Mouse (Mus musculus) hindbrain, embryonic 12.5 days (tissue): ENCODE measurements around the gene Tshz2. TPM values are rescaled to one million over a fixed set of nuclear protein-coding genes. Genes with fewer than 3 reads are reported as not detected.
"Not testable (repeated sequence)": the region's sequence is repeated elsewhere in the genome, so short reads cannot be mapped to it uniquely, and the experiment has no call there.

Experiments used
- ATAC-seq: fragments of 200-750 bp; cut with Nextera tagmentation; 2 replicates; pipeline ENCODE4 v1.8.0; 2017; ENCODE audit warnings: moderate TSS enrichment; ENCODE audit not compliant: low FRiP score
- H3K27ac ChIP-seq: fragments of 300-500 bp; sonication (generic); 2 replicates; pipeline ENCODE4 v1.5.1; 2016; ENCODE audit warnings: mild to moderate bottlenecking
- H3K27me3 ChIP-seq: fragments of 300-500 bp; sonication (generic); 2 replicates; pipeline ENCODE4 v1.6.1; 2016; ENCODE audit warnings: mild to moderate bottlenecking
- H3K36me3 ChIP-seq: fragments of 300-500 bp; sonication (generic); 2 replicates; pipeline ENCODE4 v1.6.1; 2016; ENCODE audit warnings: mild to moderate bottlenecking
- H3K4me1 ChIP-seq: fragments of 300-500 bp; sonication (generic); 2 replicates; pipeline ENCODE4 v1.6.1; 2016
- H3K4me2 ChIP-seq: fragments of 300-500 bp; sonication (generic); replicated peaks from 2 replicates; pipeline ENCODE4 v1.6.1; 2016; ENCODE audit warnings: mild to moderate bottlenecking
- H3K4me3 ChIP-seq: fragments of 300-500 bp; sonication (generic); 2 replicates; pipeline ENCODE4 v1.5.1; 2016; ENCODE audit warnings: mild to moderate bottlenecking
- H3K9ac ChIP-seq: fragments of 300-500 bp; sonication (generic); 2 replicates; pipeline ENCODE4 v1.6.1; 2016; ENCODE audit warnings: mild to moderate bottlenecking, moderate library complexity
- H3K9me3 ChIP-seq: fragments of 300-500 bp; sonication (generic); replicated peaks from 2 replicates; pipeline ENCODE4 v1.6.1; 2016; ENCODE audit warnings: mild to moderate bottlenecking
- WGBS: fragments of 180-500 bp; shearing (Covaris S2); methylation state at CpG from one replicate; pipeline ENCODE4 v1.1.7; 2016; 5-methylcytosine and 5-hydroxymethylcytosine counted together
- polyA plus RNA-seq: library from polyadenylated mRNA; unstranded; fragments of >200 nt; fragmentation: Nextera tagmentation; extraction: Ambion mirVana; gene quantifications from 2 replicates; pipeline ENCODE4 v1.2.1, GENCODE M21; 2016

Tshz2 gene
- polyA plus RNA-seq, 1 experiment from 2014 or later, result 19.3 TPM

GRCm38 (mm10) chr2:169834602-169835001, 201.8 kb downstream of the Tshz2 start:
- no peak overlapping the region for H3K4me2 ChIP-seq
- H3K27ac ChIP-seq, result no peak overlapping the region
- H3K4me3 ChIP-seq, result no peak overlapping the region
- H3K9me3 ChIP-seq, result no peaks in the 10 kb centered on the region
- 31% methylated on average over 7 of the region's 7 CpGs for WGBS
- H3K9ac ChIP-seq, result no peak overlapping the region
- peaks cover 23% of the 10 kb centered on the region for H3K4me1 ChIP-seq
- H3K36me3 ChIP-seq, result no peaks in the 10 kb centered on the region
- no peaks in the 10 kb centered on the region for H3K27me3 ChIP-seq
- no peak for ATAC-seq

GRCm38 (mm10) chr2:169837031-169837605, 204.3 kb downstream of the Tshz2 start:
- Histone ChIP-seq H3K36me3 (no peaks in the 10 kb centered on the region), H3K27ac (no peak overlapping the region), H3K4me2 (no peak overlapping the region), H3K27me3 (no peaks in the 10 kb centered on the region), H3K4me1 (peaks cover 23% of the 10 kb centered on the region), H3K9me3 (no peaks in the 10 kb centered on the region), H3K4me3 (no peak overlapping the region), H3K9ac (no peak overlapping the region)
- WGBS, result 91% methylated on average over 7 of the region's 7 CpGs
- no peak for ATAC-seq

DNA sequence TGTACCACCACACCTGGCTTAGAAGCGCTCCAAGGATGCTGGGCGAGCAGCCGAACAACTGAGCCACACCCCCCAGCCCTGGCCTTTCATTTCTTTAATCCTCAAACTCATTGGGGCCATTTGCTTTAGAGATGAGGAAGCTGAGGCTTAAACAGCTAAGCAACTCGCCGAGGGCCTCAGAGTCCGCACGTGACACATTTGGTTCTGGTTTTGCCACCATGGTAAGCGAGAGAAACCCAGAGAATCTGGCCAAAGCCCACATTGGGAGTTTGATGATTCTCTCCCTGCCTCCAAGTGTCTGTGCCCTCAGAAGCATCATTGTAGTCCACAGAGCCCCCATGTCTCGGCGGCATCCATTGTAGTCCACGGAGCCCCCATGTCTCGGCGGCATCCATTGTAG, 205.7 kb downstream of the Tshz2 start:
- Histone ChIP-seq H3K9me3 (no peaks in the 10 kb centered on the region), H3K4me1 (peaks cover 20% of the 10 kb centered on the region), H3K27me3 (no peaks in the 10 kb centered on the region), H3K9ac (no peak overlapping the region), H3K36me3 (no peaks in the 10 kb centered on the region), H3K27ac (no peak overlapping the region), H3K4me3 (no peak overlapping the region), H3K4me2 (no peak overlapping the region)
- 96% methylated on average over 13 of the region's 13 CpGs for WGBS
- no peak for ATAC-seq

DNA sequence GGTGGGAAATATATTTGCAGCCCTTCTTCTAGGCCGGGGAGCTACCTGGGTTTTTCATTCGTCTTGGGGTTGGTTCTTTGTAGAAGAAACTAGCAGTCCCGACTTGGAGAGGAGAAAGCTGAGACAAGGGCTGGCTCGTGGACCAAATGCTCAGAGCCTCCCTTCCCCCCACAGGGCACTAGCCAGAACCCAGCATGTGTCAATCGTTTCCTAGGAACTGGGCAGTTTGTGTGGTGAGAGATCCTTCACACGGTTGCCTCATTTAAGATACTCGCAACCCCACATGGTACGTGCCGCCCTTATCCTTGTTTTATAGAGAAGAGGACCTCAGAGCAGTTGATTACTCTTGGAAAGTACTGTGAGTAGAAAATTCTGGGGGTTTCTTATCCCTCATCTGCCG, 208.6 kb downstream of the Tshz2 start:
- Histone ChIP-seq H3K27ac (no peak overlapping the region), H3K4me2 (no peak overlapping the region), H3K9ac (no peak overlapping the region), H3K4me1 (peaks cover 3% of the 10 kb centered on the region; the same call in 1 of the 2 replicates), H3K36me3 (no peaks in the 10 kb centered on the region), H3K9me3 (no peaks in the 10 kb centered on the region), H3K4me3 (no peak overlapping the region), H3K27me3 (no peaks in the 10 kb centered on the region)
- 73% methylated on average over 10 of the region's 10 CpGs for WGBS
- ATAC-seq, result no peak

DNA sequence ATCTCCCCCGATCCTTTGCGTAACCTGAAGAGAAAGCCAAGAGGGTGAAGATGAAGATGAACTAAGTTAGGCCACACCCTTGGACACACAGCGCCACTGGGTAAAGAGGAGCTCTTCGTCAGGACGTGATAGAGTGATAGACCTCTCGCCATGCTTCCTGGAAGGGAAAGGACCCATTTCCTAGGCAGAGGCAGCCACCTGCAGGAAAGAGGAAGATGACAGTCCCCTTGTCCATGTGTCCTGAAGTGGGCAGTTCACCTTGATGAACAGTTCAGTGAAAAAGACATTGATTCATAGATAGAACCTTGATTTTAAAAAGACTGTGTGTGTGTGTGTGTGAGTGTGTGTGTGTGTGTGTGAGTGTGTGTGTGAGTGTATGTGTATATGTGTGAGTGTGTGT, 209.7 kb downstream of the Tshz2 start:
- WGBS, result 83% methylated on average over 6 of the region's 6 CpGs
- no peak for ATAC-seq
- peaks cover 3% of the 10 kb centered on the region; the same call in 1 of the 2 replicates for H3K4me1 ChIP-seq

DNA sequence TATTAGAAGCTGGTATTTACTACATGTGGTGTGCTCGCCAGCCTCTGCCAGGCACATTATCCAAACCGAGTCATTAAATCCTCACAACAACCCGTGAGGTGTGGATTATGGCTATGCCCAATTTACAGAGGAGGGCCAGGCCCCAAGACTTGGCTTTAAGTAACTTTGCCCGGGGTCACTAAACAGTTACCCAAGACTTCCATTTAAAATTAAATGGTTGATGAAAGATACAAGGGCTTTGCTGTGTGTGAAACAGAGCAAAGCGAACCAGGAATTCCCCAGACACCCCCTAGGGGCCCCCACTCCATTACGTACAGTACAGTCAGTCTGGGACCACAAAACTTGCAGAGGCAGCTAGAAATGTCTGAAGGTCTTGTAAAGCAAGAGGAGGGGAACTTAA, 210.7 kb downstream of the Tshz2 start:
- Histone ChIP-seq H3K4me2 (no peak overlapping the region), H3K9ac (no peak overlapping the region), H3K4me1 (peaks cover 3% of the 10 kb centered on the region; the same call in 1 of the 2 replicates), H3K4me3 (no peak overlapping the region), H3K9me3 (no peaks in the 10 kb centered on the region), H3K27me3 (no peaks in the 10 kb centered on the region), H3K27ac (no peak overlapping the region), H3K36me3 (no peaks in the 10 kb centered on the region)
- 65% methylated on average over 6 of the region's 6 CpGs for WGBS
- no peak for ATAC-seq

More for the DNA sequence above, 209.7 kb downstream of the Tshz2 start:
- H3K9me3 ChIP-seq, result no peaks in the 10 kb centered on the region
- no peaks in the 10 kb centered on the region for H3K27me3 ChIP-seq
- no peaks in the 10 kb centered on the region for H3K36me3 ChIP-seq
- no peak overlapping the region for H3K4me2 ChIP-seq
- no peak overlapping the region for H3K27ac ChIP-seq
- no peak overlapping the region for H3K9ac ChIP-seq
- no peak overlapping the region for H3K4me3 ChIP-seq

DNA sequence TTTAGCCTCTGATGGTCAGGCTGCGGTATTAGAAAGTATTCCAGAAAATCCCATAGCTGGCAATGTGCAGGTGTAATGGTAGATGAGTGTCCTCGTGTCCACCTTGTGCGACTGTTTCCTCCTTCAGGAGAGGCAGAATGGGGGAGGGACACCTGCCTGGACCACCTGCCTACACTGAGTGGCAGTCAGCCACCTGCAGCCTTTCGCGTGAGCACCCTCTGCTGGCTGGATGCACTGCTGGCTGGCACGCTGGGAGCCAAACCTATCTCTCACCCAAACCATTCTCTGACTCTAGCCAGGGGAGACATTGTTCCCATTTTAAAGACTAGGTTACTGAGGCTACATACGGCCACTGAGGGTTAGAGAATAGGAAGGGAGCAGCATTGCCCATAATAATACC, 216.3 kb downstream of the Tshz2 start:
- Histone ChIP-seq H3K27me3 (no peaks in the 10 kb centered on the region), H3K4me3 (no peak overlapping the region), H3K36me3 (no peaks in the 10 kb centered on the region), H3K4me2 (no peak overlapping the region), H3K9ac (no peak overlapping the region), H3K4me1 (no peaks in the 10 kb centered on the region), H3K27ac (no peak overlapping the region), H3K9me3 (no peaks in the 10 kb centered on the region)
- 45% methylated on average over 7 of the region's 7 CpGs for WGBS
- ATAC-seq, result no peak

DNA sequence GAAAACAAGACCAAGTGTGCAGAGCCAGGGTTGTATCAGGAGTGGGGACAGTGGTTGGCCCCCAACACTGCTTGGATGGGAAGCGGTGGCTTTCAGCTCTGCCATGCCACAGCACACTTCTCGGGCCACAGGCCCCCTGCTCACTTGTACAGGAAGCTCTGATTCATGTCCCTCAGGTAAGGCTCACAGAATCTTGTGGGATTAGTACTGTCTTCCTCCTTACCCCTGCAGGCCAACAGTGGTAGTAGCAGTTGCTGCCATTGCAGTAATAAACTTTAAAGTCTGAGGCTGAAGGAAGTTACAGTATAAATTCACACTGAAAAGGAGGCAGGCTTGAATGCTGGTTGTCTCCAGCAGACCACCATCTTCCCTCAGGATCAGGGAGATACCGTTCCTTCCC, 216.7 kb downstream of the Tshz2 start:
- WGBS, result 87% methylated on average over 3 of the region's 3 CpGs
- Histone ChIP-seq H3K27ac (no peak overlapping the region), H3K27me3 (no peaks in the 10 kb centered on the region), H3K36me3 (no peaks in the 10 kb centered on the region), H3K9me3 (no peaks in the 10 kb centered on the region), H3K4me3 (no peak overlapping the region), H3K4me1 (no peaks in the 10 kb centered on the region), H3K9ac (no peak overlapping the region), H3K4me2 (no peak overlapping the region)
- ATAC-seq, result no peak

DNA sequence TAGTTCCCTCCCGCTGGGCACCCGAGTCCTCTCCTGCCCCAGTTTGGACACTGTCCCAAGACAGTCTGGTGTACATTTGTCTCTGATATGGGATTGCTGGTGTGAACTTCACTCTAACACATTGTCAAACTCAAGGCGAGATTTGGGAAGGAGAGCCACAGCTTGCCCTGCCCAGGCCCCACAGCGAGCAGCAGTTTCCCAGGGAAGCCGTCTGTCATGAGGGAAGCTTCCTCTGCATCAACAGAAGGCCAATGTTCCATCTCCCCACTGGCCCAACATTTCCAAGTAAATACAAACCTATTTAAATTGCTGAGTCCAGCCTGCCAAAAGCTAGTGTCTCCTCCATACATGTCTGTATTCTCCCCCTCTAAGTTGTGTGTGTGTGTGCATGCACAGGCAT, 218.8 kb downstream of the Tshz2 start:
- 82% methylated on average over 5 of the region's 5 CpGs for WGBS
- Histone ChIP-seq H3K4me2 (no peak overlapping the region), H3K9ac (no peak overlapping the region), H3K9me3 (no peaks in the 10 kb centered on the region), H3K36me3 (no peaks in the 10 kb centered on the region), H3K4me3 (no peak overlapping the region), H3K27me3 (no peaks in the 10 kb centered on the region), H3K4me1 (no peaks in the 10 kb centered on the region), H3K27ac (no peak overlapping the region)
- ATAC-seq, result no peak

DNA sequence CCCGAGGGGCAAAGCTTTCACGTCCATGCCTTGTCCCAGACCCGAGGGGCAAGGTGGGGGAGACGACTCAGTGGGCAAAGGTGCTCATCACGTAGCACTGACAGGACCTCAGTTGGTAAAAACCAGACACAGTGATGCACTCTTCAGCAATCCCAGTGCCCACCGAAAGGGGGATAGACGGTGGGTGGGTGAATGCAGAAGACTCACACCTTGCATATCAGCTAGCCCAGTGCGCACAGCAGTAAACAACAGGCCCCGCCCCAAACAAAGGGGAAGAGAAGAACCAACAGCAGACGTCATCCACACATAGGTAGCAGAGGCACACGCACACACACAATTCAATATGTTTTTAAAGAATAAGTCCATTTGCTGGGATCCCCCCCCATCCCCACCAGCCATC, 221.7 kb downstream of the Tshz2 start:
- H3K27me3 ChIP-seq, result no peaks in the 10 kb centered on the region
- H3K4me1 ChIP-seq, result peaks cover 7% of the 10 kb centered on the region
- no peaks in the 10 kb centered on the region for H3K9me3 ChIP-seq
- 85% methylated on average over 11 of the region's 11 CpGs for WGBS
- no peak overlapping the region for H3K4me3 ChIP-seq
- no peak overlapping the region for H3K4me2 ChIP-seq
- no peak overlapping the region for H3K27ac ChIP-seq
- H3K9ac ChIP-seq, result no peak overlapping the region
- ATAC-seq, result no peak
- no peaks in the 10 kb centered on the region for H3K36me3 ChIP-seq

DNA sequence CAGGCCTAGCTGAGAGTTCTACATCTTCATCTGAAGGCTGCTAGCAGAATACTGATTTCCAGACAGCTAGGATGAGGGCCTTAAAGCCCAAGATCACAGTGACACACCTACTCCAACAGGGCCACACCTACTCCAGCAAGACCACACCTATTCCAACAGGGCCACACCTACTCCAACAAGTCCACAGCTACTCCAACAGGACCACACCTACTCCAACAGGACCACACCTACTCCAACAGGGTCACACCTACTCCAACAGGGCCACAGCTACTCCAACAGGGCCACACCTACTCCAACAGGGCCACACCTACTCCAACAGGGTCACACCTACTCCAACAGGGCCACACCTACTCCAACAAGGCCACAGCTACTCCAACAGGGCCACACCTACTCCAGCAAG, 224.2 kb downstream of the Tshz2 start:
- H3K27ac ChIP-seq, H3K27me3 ChIP-seq, H3K4me2 ChIP-seq, H3K9me3 ChIP-seq, ATAC-seq, H3K4me3 ChIP-seq, H3K9ac ChIP-seq, H3K36me3 ChIP-seq: not testable (repeated sequence)
- H3K4me1 ChIP-seq, result peaks cover 14% of the 10 kb centered on the region

DNA sequence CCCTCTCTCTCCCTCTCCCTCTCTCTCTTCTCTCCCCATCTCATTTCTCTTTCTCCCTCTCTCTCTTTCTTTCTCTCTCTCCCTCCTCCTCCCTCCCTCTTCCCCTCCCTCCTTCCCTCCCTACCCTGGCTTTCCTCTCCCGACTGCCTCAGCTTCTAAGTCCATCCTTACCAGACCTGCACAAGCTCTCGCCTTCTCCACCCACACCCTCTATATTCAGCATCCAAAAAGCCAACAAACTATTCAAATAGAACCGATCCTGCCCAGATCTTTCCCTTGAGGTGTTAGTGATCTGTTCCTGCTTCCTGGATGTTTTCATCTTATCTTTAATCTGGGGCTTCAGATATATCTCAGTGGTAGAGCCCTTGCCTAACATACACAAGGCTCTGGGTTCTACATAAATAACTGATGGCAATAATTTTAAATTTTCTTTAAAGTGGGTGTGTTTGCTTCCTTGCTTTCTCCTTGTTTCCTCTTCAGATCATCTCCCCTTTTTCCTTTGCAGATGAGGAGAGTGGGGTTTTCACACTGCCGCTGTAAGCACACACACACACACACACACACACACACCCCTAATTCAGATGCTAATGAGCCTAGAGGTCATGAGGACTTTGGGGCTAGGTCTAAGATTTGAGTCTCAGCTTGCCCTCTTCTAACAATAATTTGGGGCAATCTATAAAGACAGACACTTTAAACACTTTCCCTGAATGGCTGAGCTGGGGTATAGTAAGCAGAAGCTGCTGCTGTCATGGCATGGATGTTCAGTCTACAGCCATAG, 226.5 kb downstream of the Tshz2 start:
- peaks cover 19% of the 10 kb centered on the region for H3K4me1 ChIP-seq
- H3K4me2 ChIP-seq, result no peak overlapping the region
- H3K9me3 ChIP-seq, result no peaks in the 10 kb centered on the region
- H3K9ac ChIP-seq, result no peak overlapping the region
- WGBS, result 49% methylated on average over 4 of the region's 4 CpGs
- no peak for ATAC-seq
- H3K36me3 ChIP-seq, result no peaks in the 10 kb centered on the region
- H3K27me3 ChIP-seq, result no peaks in the 10 kb centered on the region
- H3K4me3 ChIP-seq, result no peak overlapping the region
- H3K27ac ChIP-seq, result no peak overlapping the region

DNA sequence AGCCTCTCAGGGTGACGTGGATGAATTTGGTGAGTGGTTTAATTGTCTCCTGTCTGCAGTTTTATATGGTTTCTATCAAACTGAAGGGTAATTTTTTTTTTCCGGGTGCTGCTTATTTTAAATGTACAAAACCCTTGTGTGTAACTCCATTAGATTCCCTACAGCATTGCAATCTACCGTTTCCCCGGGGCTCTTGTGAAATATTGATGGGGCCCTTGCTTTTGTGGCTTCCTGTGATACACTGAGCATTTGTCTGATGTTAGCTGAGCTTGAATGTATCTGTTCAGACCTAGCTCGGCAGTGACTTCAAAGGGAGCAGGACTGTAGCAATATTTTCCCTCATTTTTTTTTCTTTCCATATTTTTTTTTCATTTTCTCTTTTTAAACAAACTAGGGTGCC, 228.1 kb downstream of the Tshz2 start:
- Histone ChIP-seq H3K27me3 (no peaks in the 10 kb centered on the region), H3K4me1 (peaks cover 19% of the 10 kb centered on the region), H3K27ac (peak overlapping the region; percentile 30), H3K9ac (no peak overlapping the region), H3K9me3 (no peaks in the 10 kb centered on the region), H3K36me3 (no peaks in the 10 kb centered on the region), H3K4me3 (no peak overlapping the region), H3K4me2 (no peak overlapping the region)
- WGBS, result 54% methylated on average over 5 of the region's 5 CpGs
- no peak for ATAC-seq
